ENCODE assay signal across 28 mouse cellular contexts in the genomic region with DNA sequence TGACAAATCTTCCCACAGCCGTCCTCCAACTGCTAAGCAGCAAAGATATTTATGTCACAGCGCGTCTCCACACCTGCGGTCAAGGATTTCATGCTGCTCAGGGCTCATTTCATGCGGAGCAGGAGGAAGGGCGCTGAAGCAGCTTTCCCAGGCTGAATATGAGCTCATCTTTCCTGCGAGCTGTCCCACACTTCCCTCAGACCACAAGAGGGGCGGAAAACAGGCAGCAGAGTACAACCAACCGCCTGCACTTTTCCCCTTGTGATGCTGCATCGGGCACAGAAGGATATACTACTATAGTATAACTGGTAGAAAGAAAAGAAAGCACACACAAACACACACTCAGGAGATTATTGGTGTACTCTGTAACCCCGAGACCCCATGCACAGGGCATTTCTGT. TPM values are rescaled to one million over a fixed set of nuclear protein-coding genes. Genes with fewer than 3 reads are reported as not detected.
A peak's percentile ranks its signal among the peaks of the same experiment; 100 is the strongest.
DNase-seq lines count a peak whose midpoint lies in the region; ATAC-seq lines count a peak whose summit lies in the region.
"Had no signal": no experiment of that assay in that cellular context is flagged by ENCODE, and none has a peak within 500 bp of the region (broad histone marks: within the 10 kb centered on the region; RNA-seq: fewer than 3 reads in every experiment).

No protein-coding gene starts in this region.

- 40% methylated on average over 11 of the region's 11 CpGs for WGBS in heart, embryonic 15.5 days
- WGBS in embryonic facial prominence, embryonic 15.5 days: 42% methylated on average over 11 of the region's 11 CpGs

- H3K4me2 ChIP-seq in heart, embryonic 15.5 days: 0 out of 2 replicates have a peak overlapping the region, but pooled peaks have one; percentile 15
- no peak overlapping the region for H3K4me2 ChIP-seq in embryonic facial prominence, embryonic 15.5 days (replicated peaks)
- H3K4me2 ChIP-seq: forebrain, embryonic 15.5 days; stomach, embryonic 15.5 days had no signal

- H3K27me3 ChIP-seq in heart, embryonic 15.5 days: no peaks in the 10 kb centered on the region
- no peaks in the 10 kb centered on the region for H3K27me3 ChIP-seq in embryonic facial prominence, embryonic 15.5 days
- H3K27me3 ChIP-seq: forebrain, embryonic 15.5 days; stomach, embryonic 15.5 days had no signal

- H3K9ac ChIP-seq in heart, embryonic 15.5 days: no peak overlapping the region
- H3K9ac ChIP-seq in embryonic facial prominence, embryonic 15.5 days: no peak overlapping the region
- H3K9ac ChIP-seq: forebrain, embryonic 15.5 days; stomach, embryonic 15.5 days had no signal

- no peak for ATAC-seq in heart, embryonic 15.5 days (replicated peaks; ENCODE audit: insufficient number of reproducible peaks, insufficient read depth, low FRiP score, low read depth)
- ATAC-seq in embryonic facial prominence, embryonic 15.5 days (ENCODE audit: insufficient number of reproducible peaks, low FRiP score, low TSS enrichment, low read depth): 0 out of 2 replicates have a peak, but pooled peaks have one; percentile 51
- ATAC-seq: forebrain, embryonic 15.5 days; hindbrain, postnatal 0 days; intestine, embryonic 16.5 days; midbrain, embryonic 16.5 days had no signal

- no peak overlapping the region for H3K27ac ChIP-seq in heart, embryonic 15.5 days
- H3K27ac ChIP-seq in embryonic facial prominence, embryonic 15.5 days (replicated peaks): no peak overlapping the region
- H3K27ac ChIP-seq: forebrain, embryonic 15.5 days; heart, adult 2 months; hindbrain, postnatal 0 days; layer of hippocampus, adult 2 months; stomach, embryonic 15.5 days had no signal

- DNase-seq in embryo, embryonic 11 days: peak; percentile 22
- DNase-seq in embryo, embryonic 9.5 days (ENCODE audit: extremely low spot score): no peak
- DNase-seq in heart, adult 8-10 months (ENCODE audit: low spot score): no peak
- DNase-seq in ES-CJ7 (ENCODE audit: low read depth, low spot score) (peak; percentile 10), MN1 (ENCODE audit: low spot score) (no peak)
- no peak for DNase-seq in left cerebral cortex, adult 8-10 months (ENCODE audit: low spot score in 2 of 2)
- DNase-seq: cerebellum, adult 11 months; heart, adult 2 months; kidney, adult 9 months; kidney, postnatal 14 days; thymus, postnatal 25 days had no signal

- H3K36me3 ChIP-seq in heart, embryonic 15.5 days: no peaks in the 10 kb centered on the region
- no peaks in the 10 kb centered on the region for H3K36me3 ChIP-seq in embryonic facial prominence, embryonic 15.5 days
- H3K36me3 ChIP-seq: forebrain, embryonic 15.5 days; stomach, embryonic 15.5 days had no signal

- no peaks in the 10 kb centered on the region for H3K4me1 ChIP-seq in heart, embryonic 15.5 days (replicated peaks)
- H3K4me1 ChIP-seq in embryonic facial prominence, embryonic 15.5 days: no peaks in the 10 kb centered on the region
- H3K4me1 ChIP-seq: forebrain, embryonic 15.5 days; stomach, embryonic 15.5 days had no signal

- no peak overlapping the region for H3K4me3 ChIP-seq in heart, embryonic 15.5 days
- no peak overlapping the region for H3K4me3 ChIP-seq in embryonic facial prominence, embryonic 15.5 days (replicated peaks)
- H3K4me3 ChIP-seq: erythroblast, embryonic 14.5 days; forebrain, embryonic 15.5 days; heart, adult 2 months; layer of hippocampus, adult 2 months; stomach, embryonic 15.5 days had no signal

- H3K9me3 ChIP-seq in heart, embryonic 15.5 days (replicated peaks): no peaks in the 10 kb centered on the region
- no peaks in the 10 kb centered on the region for H3K9me3 ChIP-seq in embryonic facial prominence, embryonic 15.5 days (replicated peaks)
- H3K9me3 ChIP-seq: forebrain, embryonic 15.5 days; stomach, embryonic 15.5 days had no signal

RNA-seq across cellular contexts. Expression of gene Calcr, which starts 23.2 kb away (rescaled TPM):
- polyA plus RNA-seq in heart, embryonic 15.5 days (2015; fragmentation: Nextera tagmentation; extraction: Ambion mirVana): 0.13 and 0.21 TPM in 2 replicates
- not detected for total RNA-seq in heart, adult 8-10 months (2022)
- polyA plus RNA-seq in embryonic facial prominence, embryonic 15.5 days (2015; fragmentation: Nextera tagmentation; extraction: Ambion mirVana): 0.31 and 0.76 TPM in 2 replicates
- under 1 TPM; 0.33 to 0.98 (median 0.55) TPM for total RNA-seq in left cerebral cortex, adult 8-10 months (2022)
- total RNA-seq: adrenal gland, adult 18-20 months; adrenal gland, postnatal 36 days; heart, adult 2 months; heart, postnatal 10 days; layer of hippocampus, adult 2 months; layer of hippocampus, postnatal 25 days; liver, adult 2 months; megakaryocyte, adult 5-6 weeks; MEL had no signal
- polyA plus RNA-seq: cortical plate, adult 2 months; erythroblast, embryonic 14.5 days; heart, adult 2 months; liver, adult 2 months had no signal

Comparison
In these comparisons a context has a peak if more than half of its experiments do, and no peak if none do; other contexts are left out.
1. DNase-seq: peak in embryo, embryonic 11 days (single experiment) and ES-CJ7 (single experiment); none in embryo, embryonic 9.5 days (single experiment), heart, adult 8-10 months (single experiment), left cerebral cortex, adult 8-10 months (0 of 2) and MN1 (single experiment).